Comparison of ENCODE assay signal across 13 mouse cellular contexts in genomic region chr8:107652226-107652625, GRCm38 (mm10).
"Had no signal": no experiment of that assay in that cellular context is flagged by ENCODE, and none has a peak within 500 bp of the region (broad histone marks: within the 10 kb centered on the region; RNA-seq: fewer than 3 reads in every experiment).

No protein-coding gene starts in this region.

- H3K9me3 ChIP-seq: midbrain, embryonic 13.5 days; neural tube, embryonic 12.5 days; stomach, embryonic 15.5 days had no signal

- H3K36me3 ChIP-seq: midbrain, embryonic 13.5 days; neural tube, embryonic 12.5 days; stomach, embryonic 15.5 days had no signal

- ATAC-seq: inflammation-experienced regulatory T-cells, adult 6 months; intestine, postnatal 0 days had no signal

- H3K27me3 ChIP-seq: midbrain, embryonic 13.5 days; neural tube, embryonic 12.5 days; stomach, embryonic 15.5 days had no signal

- H3K4me1 ChIP-seq: stomach, embryonic 15.5 days had no signal

- H3K4me3 ChIP-seq: layer of hippocampus, adult 2 months; midbrain, embryonic 13.5 days; myocyte; neural tube, embryonic 12.5 days; stomach, embryonic 15.5 days had no signal

- H3K4me2 ChIP-seq: stomach, embryonic 15.5 days had no signal

- H3K9ac ChIP-seq: liver, embryonic 14.5 days; midbrain, embryonic 13.5 days; neural tube, embryonic 12.5 days; stomach, embryonic 15.5 days had no signal

- H3K27ac ChIP-seq: layer of hippocampus, adult 2 months; liver, embryonic 14.5 days; midbrain, embryonic 13.5 days; neural tube, embryonic 12.5 days; stomach, embryonic 15.5 days had no signal

- DNase-seq: kidney, postnatal 25 days; lung, adult 18-20 months; right cerebral cortex, postnatal 14 days; thymus, adult 2 months; thymus, postnatal 25 days had no signal
